Mouse (Mus musculus): Measurements from ENCODE around the gene Usp53. TPM values are rescaled to one million over a fixed set of nuclear protein-coding genes. Genes with fewer than 3 reads are reported as not detected.
A peak's percentile ranks its signal among the peaks of the same experiment; 100 is the strongest.

Gene Usp53
- polyA plus RNA-seq, 1 experiment from 2014 or later, result 27.8 TPM

DNA sequence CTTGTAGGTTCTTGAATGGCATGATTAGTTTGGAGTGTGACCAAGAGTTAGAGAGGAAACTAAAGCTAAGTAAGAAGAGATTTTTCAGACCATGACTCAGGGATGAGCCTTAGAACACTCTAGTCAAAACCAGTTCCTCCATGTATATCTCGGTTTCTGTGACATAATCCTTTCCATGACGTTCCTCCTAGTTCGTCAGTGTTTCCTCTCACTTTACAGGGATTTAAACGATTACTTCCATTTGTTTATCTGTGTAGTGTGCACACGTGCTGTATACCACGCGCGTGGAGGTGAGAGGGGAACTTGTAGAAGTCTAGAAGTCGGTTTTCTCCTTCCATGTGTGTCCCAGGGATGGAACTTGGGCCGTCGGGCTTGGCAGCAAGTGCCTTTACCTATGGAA, 2.6 kb upstream of the Usp53 start:
- ATAC-seq (ENCODE audit: low FRiP score, low TSS enrichment) (no peak), DNase-seq (ENCODE audit: low spot score) (no peak)
- Histone ChIP-seq H3K4me2 (replicated peaks; ENCODE audit: low read depth) (no peak overlapping the region), H3K27me3 (ENCODE audit: control insufficient read depth, insufficient read depth, low read length) (no peaks in the 10 kb centered on the region), H3K9ac (ENCODE audit: low read length) (no peak overlapping the region), H3K27ac (replicated peaks) (peak overlapping the region; percentile 99), H3K4me3 (ENCODE audit: low read depth, low read length) (no peak overlapping the region), H3K4me1 (replicated peaks; ENCODE audit: control insufficient read depth, insufficient read depth) (no peaks in the 10 kb centered on the region; the same call in 1 of the 2 replicates), H3K9me3 (ENCODE audit: control insufficient read depth, low read length) (no peaks in the 10 kb centered on the region), H3K36me3 (ENCODE audit: control insufficient read depth, insufficient read depth, low read length) (no peaks in the 10 kb centered on the region)
- 67% methylated on average over 11 of the region's 11 CpGs for whole genome bisulfite sequencing
- TF ChIP-seq EP300 (optimal IDR thresholded peaks at IDR 0.05) (no peak), CTCF (IDR thresholded peaks at IDR 0.05; ENCODE audit: low read depth) (no peak)

DNA sequence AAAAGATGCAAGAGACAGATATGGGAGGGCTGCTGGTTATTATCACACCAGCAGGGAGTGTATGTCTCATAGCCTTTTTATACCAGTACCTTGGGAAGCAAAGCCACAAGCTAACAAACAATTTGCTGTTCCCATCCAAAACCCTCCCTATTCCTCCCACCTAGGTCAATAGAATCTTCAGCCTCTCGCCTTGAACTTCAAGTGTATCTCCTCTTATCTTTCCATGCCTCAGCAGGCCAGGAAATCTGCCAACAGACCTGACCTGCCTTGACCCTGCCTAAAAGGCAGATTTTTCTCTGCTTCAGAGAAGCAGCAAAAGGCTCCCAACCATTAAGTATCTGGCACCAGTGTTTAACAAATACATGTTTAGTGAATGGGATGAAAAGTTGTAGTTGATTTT, 2.1 kb upstream of the Usp53 start:
- Histone ChIP-seq H3K36me3 (ENCODE audit: control insufficient read depth, insufficient read depth, low read length) (no peaks in the 10 kb centered on the region), H3K27ac (replicated peaks) (peak overlapping the region; percentile 99), H3K4me3 (ENCODE audit: low read depth, low read length) (no peak overlapping the region), H3K9ac (ENCODE audit: low read length) (peak overlapping the region; percentile 41; the same call in 1 of the 2 replicates), H3K27me3 (ENCODE audit: control insufficient read depth, insufficient read depth, low read length) (no peaks in the 10 kb centered on the region), H3K9me3 (ENCODE audit: control insufficient read depth, low read length) (no peaks in the 10 kb centered on the region), H3K4me1 (replicated peaks; ENCODE audit: control insufficient read depth, insufficient read depth) (no peaks in the 10 kb centered on the region; the same call in 1 of the 2 replicates), H3K4me2 (replicated peaks; ENCODE audit: low read depth) (no peak overlapping the region)
- ATAC-seq (ENCODE audit: low FRiP score, low TSS enrichment) (no peak), DNase-seq (ENCODE audit: low spot score) (no peak)
- no peak for TF ChIP-seq EP300 (optimal IDR thresholded peaks at IDR 0.05)
- TF ChIP-seq CTCF (IDR thresholded peaks at IDR 0.05; ENCODE audit: low read depth), result peak; percentile 40
- 33% methylated on average over 1 of the region's 1 CpGs for WGBS

DNA sequence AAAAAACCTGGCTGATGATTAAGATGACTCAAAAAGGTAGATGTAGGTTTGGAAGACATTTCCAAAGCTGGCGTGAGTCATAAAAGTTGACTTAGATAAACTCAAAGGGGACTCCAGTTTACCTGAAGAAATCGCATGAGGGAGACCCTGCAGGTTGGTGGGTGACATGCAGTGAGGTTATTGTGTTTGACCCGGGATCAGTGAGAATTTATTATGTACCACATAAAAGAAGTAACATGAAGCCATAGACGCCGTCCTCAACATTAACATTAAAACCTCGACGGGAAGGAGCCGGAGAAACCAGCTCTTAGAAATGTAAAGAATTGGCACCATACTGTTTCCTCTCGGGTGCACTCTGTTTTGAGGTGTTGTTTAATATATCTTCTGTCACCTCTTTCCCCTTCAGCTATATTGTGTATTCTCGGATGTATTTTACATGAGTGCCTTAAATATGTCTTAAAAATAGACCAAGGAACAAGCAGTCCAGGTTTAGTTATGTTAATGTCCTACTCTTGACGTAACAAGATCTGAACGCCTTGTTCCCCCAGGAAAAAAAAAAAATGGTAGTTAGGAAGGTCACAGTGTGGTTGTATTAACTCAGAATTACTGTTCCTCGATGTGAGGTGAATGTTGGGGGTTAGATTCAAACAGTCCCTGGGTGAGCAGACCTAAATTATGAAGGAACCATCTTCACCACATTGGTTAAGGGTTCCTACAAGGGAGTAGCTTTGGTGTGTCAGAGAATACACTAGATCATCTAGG, 1.1 kb upstream of the Usp53 start:
- peak overlapping the region; percentile 99 for H3K27ac ChIP-seq (replicated peaks)
- H3K9ac ChIP-seq (ENCODE audit: low read length), result peak overlapping the region; percentile 98
- H3K9me3 ChIP-seq (ENCODE audit: control insufficient read depth, low read length), result no peaks in the 10 kb centered on the region
- peak overlapping the region; percentile 54 for H3K4me2 ChIP-seq (replicated peaks; ENCODE audit: low read depth)
- no peak for ATAC-seq (ENCODE audit: low FRiP score, low TSS enrichment)
- peak overlapping the region; percentile 88 for H3K4me3 ChIP-seq (ENCODE audit: low read depth, low read length)
- DNase-seq (ENCODE audit: low spot score), result peak; percentile 24
- 10% methylated on average over 13 of the region's 13 CpGs for WGBS
- no peaks in the 10 kb centered on the region for H3K36me3 ChIP-seq (ENCODE audit: control insufficient read depth, insufficient read depth, low read length)
- TF ChIP-seq CTCF (IDR thresholded peaks at IDR 0.05; ENCODE audit: low read depth) (no peak), EP300 (optimal IDR thresholded peaks at IDR 0.05) (no peak)
- H3K27me3 ChIP-seq (ENCODE audit: control insufficient read depth, insufficient read depth, low read length), result no peaks in the 10 kb centered on the region
- H3K4me1 ChIP-seq (replicated peaks; ENCODE audit: control insufficient read depth, insufficient read depth), result no peaks in the 10 kb centered on the region; the same call in none of the 2 replicates

DNA sequence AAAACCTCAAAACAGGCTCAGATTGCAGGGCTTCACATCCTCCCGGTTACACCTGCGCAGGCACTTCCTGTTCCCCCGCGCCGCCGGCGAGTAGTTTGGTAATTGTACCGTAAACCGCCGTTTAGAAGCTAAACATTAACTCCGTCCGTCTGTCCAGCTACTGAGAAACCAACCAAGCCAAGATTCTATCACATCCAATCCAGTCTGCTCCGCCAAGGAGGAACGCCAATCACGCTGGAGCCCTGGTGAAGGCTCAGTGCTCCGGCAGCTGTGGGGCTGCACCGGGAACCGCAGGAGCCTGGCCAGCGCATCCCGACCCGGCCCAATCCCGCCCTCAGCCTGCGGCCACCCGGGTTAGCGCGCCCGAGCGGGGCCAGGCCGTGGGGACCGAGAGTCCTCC, 461 bp downstream of the Usp53 start:
- ATAC-seq (ENCODE audit: low FRiP score, low TSS enrichment), result peak; percentile 82
- Histone ChIP-seq H3K36me3 (ENCODE audit: control insufficient read depth, insufficient read depth, low read length) (no peaks in the 10 kb centered on the region), H3K9me3 (ENCODE audit: control insufficient read depth, low read length) (no peaks in the 10 kb centered on the region), H3K27me3 (ENCODE audit: control insufficient read depth, insufficient read depth, low read length) (no peaks in the 10 kb centered on the region), H3K9ac (ENCODE audit: low read length) (peak overlapping the region; percentile 88), H3K4me1 (replicated peaks; ENCODE audit: control insufficient read depth, insufficient read depth) (no peaks in the 10 kb centered on the region; the same call in none of the 2 replicates), H3K4me3 (ENCODE audit: low read depth, low read length) (peak overlapping the region; percentile 88), H3K27ac (replicated peaks) (peak overlapping the region; percentile 97), H3K4me2 (replicated peaks; ENCODE audit: low read depth) (peak overlapping the region; percentile 64)
- peak; percentile 83 for DNase-seq (ENCODE audit: low spot score)
- TF ChIP-seq CTCF (IDR thresholded peaks at IDR 0.05; ENCODE audit: low read depth), result no peak
- no peak for TF ChIP-seq EP300 (optimal IDR thresholded peaks at IDR 0.05)
- 0% methylated on average over 21 of the region's 30 CpGs for WGBS

DNA sequence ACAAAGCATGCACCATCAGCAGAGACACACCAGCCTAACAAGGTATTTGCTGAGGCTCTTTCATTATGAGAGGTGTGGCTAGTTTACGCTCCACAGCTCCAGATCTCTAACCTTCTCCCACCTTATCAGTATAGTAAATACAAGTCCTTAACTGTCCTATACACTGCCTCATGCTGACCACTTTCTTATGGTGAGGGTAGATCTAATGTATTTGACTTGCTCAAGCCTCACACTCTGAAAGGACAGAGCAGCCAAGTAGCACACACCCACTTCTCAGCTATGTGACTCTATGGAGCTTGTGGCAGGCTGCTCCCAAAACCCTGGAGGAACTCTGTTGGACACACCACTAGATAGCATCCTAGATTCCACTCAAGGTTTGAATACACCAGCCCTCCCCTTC, 8.3 kb downstream of the Usp53 start:
- no peaks in the 10 kb centered on the region for H3K27me3 ChIP-seq (ENCODE audit: control insufficient read depth, insufficient read depth, low read length)
- no peaks in the 10 kb centered on the region for H3K9me3 ChIP-seq (ENCODE audit: control insufficient read depth, low read length)
- DNase-seq (ENCODE audit: low spot score) (no peak), ATAC-seq (ENCODE audit: low FRiP score, low TSS enrichment) (peak; percentile 29; the same call in 1 of the 2 replicates)
- TF ChIP-seq EP300 (optimal IDR thresholded peaks at IDR 0.05), result no peak
- no peak for TF ChIP-seq CTCF (IDR thresholded peaks at IDR 0.05; ENCODE audit: low read depth)
- H3K36me3 ChIP-seq (ENCODE audit: control insufficient read depth, insufficient read depth, low read length), result no peaks in the 10 kb centered on the region
- 50% methylated on average over 1 of the region's 1 CpGs for WGBS
- H3K4me2 ChIP-seq (replicated peaks; ENCODE audit: low read depth), result no peak overlapping the region
- no peak overlapping the region; the same call in 1 of the 2 replicates for H3K27ac ChIP-seq (replicated peaks)
- H3K9ac ChIP-seq (ENCODE audit: low read length), result no peak overlapping the region
- H3K4me1 ChIP-seq (replicated peaks; ENCODE audit: control insufficient read depth, insufficient read depth), result no peaks in the 10 kb centered on the region; the same call in 1 of the 2 replicates
- no peak overlapping the region; the same call in 1 of the 2 replicates for H3K4me3 ChIP-seq (ENCODE audit: low read depth, low read length)

DNA sequence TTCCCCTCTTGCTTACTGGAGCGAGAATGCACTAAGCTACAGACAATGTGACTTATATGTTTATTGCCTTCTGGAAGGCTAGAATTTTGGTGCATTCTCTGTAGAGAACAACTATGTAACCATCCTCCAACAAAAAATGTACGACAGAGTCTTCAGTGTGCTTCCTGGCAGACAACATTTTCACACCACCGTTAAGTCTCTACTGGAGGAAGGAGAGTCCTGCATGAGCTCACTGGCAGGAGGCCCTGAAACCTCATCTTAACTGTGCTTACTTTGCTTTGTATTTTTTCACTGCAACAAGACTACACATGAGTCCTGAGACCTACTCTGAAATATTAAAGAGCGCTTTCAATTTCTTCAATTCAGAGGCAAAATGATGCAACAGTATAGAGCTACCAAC, 8.9 kb downstream of the Usp53 start:
- DNase-seq (ENCODE audit: low spot score) (no peak), ATAC-seq (ENCODE audit: low FRiP score, low TSS enrichment) (no peak; the same call in 1 of the 2 replicates)
- Histone ChIP-seq H3K9ac (ENCODE audit: low read length) (no peak overlapping the region), H3K36me3 (ENCODE audit: control insufficient read depth, insufficient read depth, low read length) (no peaks in the 10 kb centered on the region), H3K4me3 (ENCODE audit: low read depth, low read length) (no peak overlapping the region), H3K9me3 (ENCODE audit: control insufficient read depth, low read length) (no peaks in the 10 kb centered on the region), H3K4me1 (replicated peaks; ENCODE audit: control insufficient read depth, insufficient read depth) (no peaks in the 10 kb centered on the region; the same call in 1 of the 2 replicates), H3K4me2 (replicated peaks; ENCODE audit: low read depth) (no peak overlapping the region), H3K27ac (replicated peaks) (peak overlapping the region; percentile 35), H3K27me3 (ENCODE audit: control insufficient read depth, insufficient read depth, low read length) (no peaks in the 10 kb centered on the region)
- WGBS, result 57% methylated on average over 4 of the region's 4 CpGs
- TF ChIP-seq CTCF (IDR thresholded peaks at IDR 0.05; ENCODE audit: low read depth) (0 out of 2 replicates have a peak, but pooled peaks have one; percentile 2), EP300 (optimal IDR thresholded peaks at IDR 0.05) (no peak)

All from stomach, postnatal 0 days (tissue).